Mouse (Mus musculus) neutrophil, adult 5-6 weeks (primary cell): ENCODE results near the gene Fbxw8. TPM values are rescaled to one million over a fixed set of nuclear protein-coding genes. Genes with fewer than 3 reads are reported as not detected.

Experiments
- total RNA-seq: library from RNA; stranded (forward); fragments of 200-1000 nt; gene quantifications from 2 replicates; pipeline ENCODE4 v1.2.3, GENCODE M21; 2017

The Fbxw8 gene
- total RNA-seq, 1 experiment from 2014 or later: 7.8 TPM

Other genes with a start within 250 kb of the Fbxw8 start
- gene Fbxo21, start 178.7 kb downstream of the Fbxw8 start, total RNA-seq: 15.0 and 15.9 TPM in 2 replicates
- gene Tesc, start 127.7 kb downstream of the Fbxw8 start, total RNA-seq: 0.61 and 0.93 TPM in 2 replicates
- gene Hrk, start 9.2 kb upstream of the Fbxw8 start, total RNA-seq: not detected in 2 replicates
- gene Rnft2, start 89.7 kb upstream of the Fbxw8 start, total RNA-seq: 1.5 TPM in 1 of 2 replicates, not detected in the other
- 8.0 and 8.1 TPM in 2 replicates for gene 2410131K14Rik, start 89.8 kb upstream of the Fbxw8 start, total RNA-seq